Mouse (Mus musculus) duodenum, adult 2 months (tissue): ENCODE data around the gene Zfp90. TPM values are rescaled to one million over a fixed set of nuclear protein-coding genes. Genes with fewer than 3 reads are reported as not detected.

ENCODE experiments used
- polyA plus RNA-seq: library from polyadenylated mRNA; depleted of rRNA; stranded (reverse); fragments of >200 nt; gene quantifications from 2 replicates; pipeline ENCODE4 v1.2.3, GENCODE M21; 2012; ENCODE audit warnings: low replicate concordance; rRNA removed

Zfp90 gene
- polyA plus RNA-seq, result 0.32 and 0.71 TPM in 2 replicates

DNA sequence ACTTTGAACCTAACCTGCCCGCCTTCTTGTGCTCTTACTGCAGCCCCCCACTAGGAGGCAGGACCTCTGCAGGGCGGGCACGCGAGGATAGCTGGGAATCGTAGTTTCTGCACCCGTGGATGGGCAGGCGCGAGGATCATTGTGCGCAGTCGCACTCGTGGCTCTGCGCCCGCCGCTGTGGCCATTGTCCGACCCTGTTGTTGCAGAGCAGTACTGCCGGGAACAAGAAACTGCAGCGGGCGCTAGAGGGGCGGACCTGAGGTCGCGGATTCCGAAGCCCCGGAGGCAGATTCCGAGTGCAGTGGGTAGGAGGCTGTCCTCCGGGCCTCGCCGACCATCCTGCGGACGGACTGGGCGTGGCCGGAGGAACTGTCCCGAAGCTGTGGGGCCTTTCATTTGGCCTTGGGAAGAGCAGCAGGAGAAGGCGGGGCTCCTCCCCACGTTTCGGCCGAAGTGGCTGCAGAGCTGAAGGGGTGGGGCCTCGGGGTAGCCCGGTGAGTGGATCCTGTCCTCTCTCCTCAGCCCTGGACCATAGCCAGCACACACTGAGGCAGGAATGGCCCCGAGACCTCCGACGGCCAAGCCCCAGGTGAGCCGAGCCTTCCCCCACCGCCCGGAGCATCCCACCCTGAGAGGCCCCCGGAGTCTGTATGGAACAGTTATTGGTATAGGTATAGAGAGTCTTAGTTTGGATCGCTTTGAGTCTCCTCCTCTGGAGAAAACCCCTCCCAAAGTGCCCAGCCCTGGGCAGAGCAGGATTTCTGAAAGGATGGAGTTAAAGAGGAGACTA lies at the start of gene Zfp90:
TSS of gene Zfp90 (plus strand) at position 146 of the 790 bp plus-strand sequence.

Other genes with a start within 250 kb of the Zfp90 start
- 2.4 and 7.9 TPM in 2 replicates for gene Slc7a6, start 246.5 kb upstream of the Zfp90 start, polyA plus RNA-seq
- gene Slc7a6os, start 204.4 kb upstream of the Zfp90 start, polyA plus RNA-seq, result 10.1 and 15.1 TPM in 2 replicates
- gene Prmt7, start 204.4 kb upstream of the Zfp90 start, polyA plus RNA-seq, result 10.5 and 11.0 TPM in 2 replicates
- 44.2 and 53.9 TPM in 2 replicates for gene Smpd3, start 77.3 kb upstream of the Zfp90 start, polyA plus RNA-seq
- not detected in 2 replicates for gene 6030452D12Rik, start 85.2 kb downstream of the Zfp90 start, polyA plus RNA-seq
- 0.48 and 0.49 TPM in 2 replicates for gene Cdh3, start 95.6 kb downstream of the Zfp90 start, polyA plus RNA-seq
- 22.3 and 42.9 TPM in 2 replicates for gene Gm10073, start 158.1 kb downstream of the Zfp90 start, polyA plus RNA-seq
- 129 and 137 TPM in 2 replicates for gene Cdh1, start 188.0 kb downstream of the Zfp90 start, polyA plus RNA-seq